Mouse (Mus musculus) limb, embryonic 15.5 days (tissue): ENCODE data around the gene Agk. TPM values are rescaled to one million over a fixed set of nuclear protein-coding genes. Genes with fewer than 3 reads are reported as not detected.

Experiments used
- ATAC-seq: fragments of 200-750 bp; cut with Nextera tagmentation; 2 replicates; pipeline ENCODE4 v1.8.0; 2017; ENCODE audit warnings: low read depth, moderate TSS enrichment; ENCODE audit not compliant: insufficient number of reproducible peaks, low FRiP score, low TSS enrichment
- H3K27ac ChIP-seq: fragments of 300-500 bp; sonication (generic); 2 replicates; pipeline ENCODE4 v1.5.1; 2015; ENCODE audit warnings: moderate library complexity, mild to moderate bottlenecking, inconsistent platforms
- H3K27me3 ChIP-seq: fragments of 300-500 bp; sonication (generic); 2 replicates; pipeline ENCODE4 v1.6.1; 2015; ENCODE audit warnings: inconsistent platforms
- H3K36me3 ChIP-seq: fragments of 300-500 bp; sonication (generic); 2 replicates; pipeline ENCODE4 v1.6.1; 2015; ENCODE audit warnings: inconsistent platforms
- H3K4me1 ChIP-seq: fragments of 300-500 bp; sonication (generic); 2 replicates; pipeline ENCODE4 v1.6.1; 2015; ENCODE audit warnings: inconsistent platforms
- H3K4me2 ChIP-seq: fragments of 300-500 bp; sonication (generic); 2 replicates; pipeline ENCODE4 v1.6.1; 2015; ENCODE audit warnings: mild to moderate bottlenecking, inconsistent platforms
- H3K4me3 ChIP-seq: fragments of 300-500 bp; sonication (generic); 2 replicates; pipeline ENCODE4 v1.5.1; 2015; ENCODE audit warnings: mild to moderate bottlenecking, inconsistent platforms
- H3K9ac ChIP-seq: fragments of 300-500 bp; sonication (generic); 2 replicates; pipeline ENCODE4 v1.6.1; 2015; ENCODE audit warnings: inconsistent platforms
- H3K9me3 ChIP-seq: fragments of 300-500 bp; sonication (generic); 2 replicates; pipeline ENCODE4 v1.6.1; 2016; ENCODE audit warnings: inconsistent platforms
- WGBS: fragments of 180-500 bp; shearing (Covaris S2); methylation state at CpG from one replicate; pipeline ENCODE4 v1.1.7; 2015; 5-methylcytosine and 5-hydroxymethylcytosine counted together
- polyA plus RNA-seq: library from polyadenylated mRNA; unstranded; fragments of >200 nt; fragmentation: Nextera tagmentation; extraction: Ambion mirVana; gene quantifications from 2 replicates; pipeline ENCODE4 v1.2.1, GENCODE M21; 2015

Agk gene
- polyA plus RNA-seq, 1 experiment from 2014 or later: 42.4 TPM

DNA sequence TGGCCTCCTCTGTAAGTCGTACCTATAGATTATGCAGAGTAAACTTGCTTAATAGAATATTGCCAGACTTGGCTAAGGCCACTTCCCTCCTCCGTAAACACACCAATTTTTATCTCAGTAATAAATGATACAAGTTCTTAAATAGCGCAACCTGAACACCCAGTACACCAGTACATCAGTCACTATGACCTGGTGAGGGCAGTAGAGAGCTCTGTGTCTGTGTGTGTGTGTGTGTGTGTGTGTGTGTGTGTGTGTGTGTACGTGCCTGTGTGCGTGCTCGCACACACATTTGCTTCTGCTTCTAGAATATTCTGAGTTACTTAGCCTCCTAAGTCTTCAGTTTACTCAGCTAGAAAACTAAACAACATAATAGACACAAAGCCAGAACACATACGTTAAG, 28.4 kb downstream of the Agk start:
- Histone ChIP-seq H3K9ac (no peak overlapping the region), H3K27ac (no peak overlapping the region), H3K4me1 (no peaks in the 10 kb centered on the region), H3K36me3 (peaks cover 24% of the 10 kb centered on the region), H3K27me3 (no peaks in the 10 kb centered on the region), H3K4me2 (no peak overlapping the region), H3K9me3 (no peaks in the 10 kb centered on the region), H3K4me3 (no peak overlapping the region)
- ATAC-seq: no peak
- WGBS: 89% methylated on average over 7 of the region's 7 CpGs

GRCm38 (mm10) chr6:40371031-40371430, 46.1 kb downstream of the Agk start:
- Histone ChIP-seq H3K27ac (no peak overlapping the region), H3K4me2 (no peak overlapping the region), H3K9me3 (no peaks in the 10 kb centered on the region), H3K9ac (no peak overlapping the region), H3K4me3 (no peak overlapping the region), H3K36me3 (peaks cover 17% of the 10 kb centered on the region; the same call in 1 of the 2 replicates), H3K27me3 (no peaks in the 10 kb centered on the region), H3K4me1 (no peaks in the 10 kb centered on the region)
- ATAC-seq: no peak
- WGBS: 94% methylated on average over 6 of the region's 6 CpGs

DNA sequence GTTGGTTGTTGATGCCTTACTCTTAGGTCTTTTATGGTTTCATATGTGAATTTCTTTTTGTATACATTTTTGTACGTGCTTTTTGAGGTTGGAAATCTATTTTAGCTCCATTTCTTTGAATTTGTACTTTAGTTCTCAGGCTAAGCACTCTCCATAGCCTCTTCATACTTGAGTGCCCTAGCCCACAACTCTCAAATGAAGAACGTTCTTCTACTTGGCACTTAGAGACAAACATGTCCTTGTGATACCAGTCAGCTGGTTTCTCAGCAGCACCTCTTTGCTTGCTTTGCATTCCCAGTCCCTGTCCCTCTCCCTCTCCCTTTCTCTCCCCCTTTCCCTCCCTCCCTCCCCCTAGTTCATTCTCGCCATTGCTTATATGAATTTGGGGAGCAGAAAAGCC, 55.2 kb downstream of the Agk start:
- Histone ChIP-seq H3K27me3 (no peaks in the 10 kb centered on the region), H3K4me2 (no peak overlapping the region), H3K9me3 (no peaks in the 10 kb centered on the region), H3K4me1 (no peaks in the 10 kb centered on the region), H3K27ac (no peak overlapping the region), H3K4me3 (no peak overlapping the region), H3K36me3 (peaks cover 14% of the 10 kb centered on the region; the same call in 1 of the 2 replicates), H3K9ac (no peak overlapping the region)
- ATAC-seq: no peak
- WGBS: 84% methylated on average over 3 of the region's 3 CpGs

DNA sequence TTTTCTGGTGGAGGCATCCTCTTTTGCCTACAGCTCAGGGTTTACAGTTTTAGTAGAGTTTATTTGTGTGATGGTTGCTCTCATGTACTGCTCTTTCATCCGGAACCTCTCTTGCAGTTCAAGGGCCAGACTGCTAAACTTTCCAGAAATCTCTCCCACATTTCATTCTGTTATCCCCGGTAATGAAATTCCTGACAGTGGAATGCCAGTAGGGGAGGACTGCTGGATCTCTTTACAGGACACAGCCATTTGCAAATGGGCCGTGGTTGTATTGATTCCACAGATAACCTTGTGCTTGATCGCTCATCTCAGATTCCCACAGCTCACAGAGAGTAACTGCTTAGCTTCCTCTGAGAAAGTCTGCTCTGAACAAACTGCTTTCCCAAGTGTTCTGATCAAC, 56.9 kb downstream of the Agk start:
- ATAC-seq: no peak
- H3K9me3 ChIP-seq: no peaks in the 10 kb centered on the region
- H3K4me2 ChIP-seq: no peak overlapping the region
- no peaks in the 10 kb centered on the region for H3K4me1 ChIP-seq
- WGBS: 66% methylated on average over 4 of the region's 4 CpGs
- no peak overlapping the region for H3K4me3 ChIP-seq
- peaks cover 16% of the 10 kb centered on the region; the same call in 1 of the 2 replicates for H3K36me3 ChIP-seq
- H3K27ac ChIP-seq: no peak overlapping the region
- no peaks in the 10 kb centered on the region for H3K27me3 ChIP-seq
- H3K9ac ChIP-seq: no peak overlapping the region

DNA sequence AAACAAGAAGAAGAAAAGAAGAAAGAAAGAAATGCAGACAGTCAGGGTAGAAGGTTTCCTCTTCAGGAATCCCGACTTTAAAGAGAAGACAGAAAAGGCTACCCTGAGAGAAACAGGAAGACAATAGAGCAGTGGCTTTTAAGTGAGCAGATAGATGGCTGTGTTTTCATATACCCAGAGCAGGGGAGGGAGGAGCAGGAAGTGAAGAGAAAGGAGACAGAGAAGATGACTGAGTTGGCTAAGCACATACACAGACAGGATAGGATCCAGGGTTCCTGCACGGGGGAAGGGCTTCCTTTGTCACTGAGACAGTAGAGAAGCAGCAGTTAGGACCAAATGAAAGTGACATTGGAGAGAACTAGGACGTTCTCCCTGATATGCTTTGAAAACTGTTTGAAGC, 60.7 kb downstream of the Agk start:
- H3K9me3 ChIP-seq: no peaks in the 10 kb centered on the region
- H3K4me3 ChIP-seq: no peak overlapping the region
- WGBS: 74% methylated on average over 3 of the region's 3 CpGs
- no peak overlapping the region for H3K27ac ChIP-seq
- H3K27me3 ChIP-seq: no peaks in the 10 kb centered on the region
- H3K36me3 ChIP-seq: peaks cover 23% of the 10 kb centered on the region; the same call in 1 of the 2 replicates
- no peak overlapping the region for H3K4me2 ChIP-seq
- H3K4me1 ChIP-seq: no peaks in the 10 kb centered on the region
- H3K9ac ChIP-seq: no peak overlapping the region
- no peak for ATAC-seq

DNA sequence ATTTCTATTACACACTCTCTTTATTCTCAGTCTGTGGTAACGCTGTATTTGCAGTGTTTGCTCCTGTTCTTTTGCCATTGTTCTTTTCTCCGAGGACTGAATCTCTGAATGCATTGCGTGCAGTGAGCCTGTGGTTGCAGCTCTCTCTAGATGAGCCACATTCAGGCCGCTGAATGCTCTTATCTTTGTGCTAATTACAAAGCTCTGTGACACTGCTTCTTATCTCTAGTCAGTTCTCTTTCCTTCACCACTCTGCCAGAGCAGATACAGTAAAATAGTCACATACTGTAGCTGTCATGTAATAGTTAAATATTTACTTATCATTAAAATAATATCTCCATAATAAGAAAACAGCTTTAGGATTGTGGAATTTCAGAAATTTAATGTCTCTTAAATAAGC, 63.7 kb downstream of the Agk start:
- Histone ChIP-seq H3K4me2 (no peak overlapping the region), H3K9me3 (no peaks in the 10 kb centered on the region), H3K27me3 (no peaks in the 10 kb centered on the region), H3K9ac (no peak overlapping the region), H3K36me3 (peaks cover 32% of the 10 kb centered on the region), H3K27ac (no peak overlapping the region), H3K4me3 (no peak overlapping the region), H3K4me1 (no peaks in the 10 kb centered on the region)
- no peak for ATAC-seq
- WGBS: 87% methylated on average over 4 of the region's 4 CpGs

DNA sequence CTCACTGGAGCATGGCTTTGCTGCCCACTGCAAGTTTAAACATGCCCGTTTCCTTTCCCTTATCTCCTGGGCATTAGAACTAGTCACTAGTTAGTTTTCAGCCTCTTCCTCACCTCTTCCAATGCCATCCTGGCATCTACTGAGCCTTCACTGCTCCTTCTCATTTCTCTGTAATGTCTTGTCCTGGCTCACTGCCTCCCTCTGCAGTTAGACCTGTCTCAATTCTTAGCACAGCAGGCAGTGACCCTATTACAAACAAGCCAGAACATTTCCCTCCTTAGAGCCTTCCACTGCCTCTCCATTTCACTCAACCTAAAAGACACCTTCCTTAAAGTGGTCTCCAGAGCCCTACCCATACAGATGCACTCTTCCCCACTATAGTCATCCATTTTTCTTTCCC, 66.0 kb downstream of the Agk start:
- ATAC-seq: no peak
- no peak overlapping the region for H3K4me2 ChIP-seq
- WGBS: 72% methylated on average over 1 of the region's 1 CpGs
- peaks cover 32% of the 10 kb centered on the region for H3K36me3 ChIP-seq
- H3K4me1 ChIP-seq: no peaks in the 10 kb centered on the region
- no peak overlapping the region for H3K9ac ChIP-seq
- no peaks in the 10 kb centered on the region for H3K9me3 ChIP-seq
- H3K27me3 ChIP-seq: no peaks in the 10 kb centered on the region
- H3K27ac ChIP-seq: no peak overlapping the region
- no peak overlapping the region for H3K4me3 ChIP-seq

- no peak overlapping the region for H3K4me3 ChIP-seq
- no peaks in the 10 kb centered on the region for H3K9me3 ChIP-seq
- no peak overlapping the region for H3K27ac ChIP-seq
- ATAC-seq: peak; percentile 71; the same call in 1 of the 2 replicates
- no peak overlapping the region for H3K4me2 ChIP-seq
- H3K36me3 ChIP-seq: peaks cover 36% of the 10 kb centered on the region
- no peaks in the 10 kb centered on the region for H3K27me3 ChIP-seq
- no peak overlapping the region for H3K9ac ChIP-seq
- no peaks in the 10 kb centered on the region for H3K4me1 ChIP-seq
- WGBS: 42% methylated on average over 3 of the region's 3 CpGs
Measured at GRCm38 (mm10) chr6:40393213-40393612, 68.2 kb downstream of the Agk start.

- Histone ChIP-seq H3K36me3 (peaks cover 71% of the 10 kb centered on the region), H3K27me3 (no peaks in the 10 kb centered on the region), H3K27ac (no peak overlapping the region), H3K4me3 (no peak overlapping the region), H3K9ac (no peak overlapping the region), H3K4me2 (no peak overlapping the region), H3K4me1 (no peaks in the 10 kb centered on the region), H3K9me3 (no peaks in the 10 kb centered on the region; the same call in 1 of the 2 replicates)
- no peak for ATAC-seq
- WGBS: 88% methylated on average over 2 of the region's 2 CpGs
Measured at GRCm38 (mm10) chr6:40402031-40402430, 77.1 kb downstream of the Agk start.

GRCm38 (mm10) chr6:40403640-40404285, 78.8 kb downstream of the Agk start:
- no peak overlapping the region for H3K9ac ChIP-seq
- no peak overlapping the region for H3K4me2 ChIP-seq
- peaks cover 69% of the 10 kb centered on the region for H3K36me3 ChIP-seq
- H3K27me3 ChIP-seq: no peaks in the 10 kb centered on the region
- no peak overlapping the region for H3K27ac ChIP-seq
- ATAC-seq: no peak
- 87% methylated on average over 4 of the region's 4 CpGs for WGBS
- H3K9me3 ChIP-seq: no peaks in the 10 kb centered on the region; the same call in 1 of the 2 replicates
- H3K4me1 ChIP-seq: no peaks in the 10 kb centered on the region
- no peak overlapping the region for H3K4me3 ChIP-seq

DNA sequence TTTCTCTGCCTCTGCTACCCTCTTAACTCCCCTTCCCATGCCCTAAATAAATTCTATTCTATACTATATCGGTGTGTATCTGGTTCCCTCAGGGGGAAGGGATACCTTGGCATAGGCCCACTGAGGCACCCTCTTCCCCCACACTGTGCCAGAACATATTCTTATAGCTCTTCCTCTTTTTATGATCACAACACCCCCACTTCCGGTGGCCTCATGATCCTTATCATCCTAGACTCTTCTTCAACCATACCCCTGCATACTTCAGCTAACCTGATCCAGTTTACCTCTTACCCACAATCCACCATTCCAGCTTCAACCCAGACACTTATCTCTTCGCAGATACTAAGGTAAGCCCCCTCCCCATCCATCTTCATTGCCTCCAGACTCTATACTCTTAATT, 86.1 kb downstream of the Agk start:
- H3K4me2 ChIP-seq: no peak overlapping the region
- 86% methylated on average over 3 of the region's 3 CpGs for WGBS
- ATAC-seq: no peak

GRCm38 (mm10) chr6:40413046-40413445, 88.1 kb downstream of the Agk start:
- no peak overlapping the region for H3K4me2 ChIP-seq
- H3K27me3 ChIP-seq: no peaks in the 10 kb centered on the region
- WGBS: 83% methylated on average over 5 of the region's 5 CpGs
- H3K4me1 ChIP-seq: no peaks in the 10 kb centered on the region
- H3K9ac ChIP-seq: no peak overlapping the region
- no peaks in the 10 kb centered on the region for H3K9me3 ChIP-seq
- peaks cover 10% of the 10 kb centered on the region for H3K36me3 ChIP-seq
- no peak overlapping the region for H3K27ac ChIP-seq
- ATAC-seq: no peak
- H3K4me3 ChIP-seq: no peak overlapping the region

More for the DNA sequence above, 86.1 kb downstream of the Agk start:
- H3K27me3 ChIP-seq: no peaks in the 10 kb centered on the region
- peaks cover 29% of the 10 kb centered on the region for H3K36me3 ChIP-seq
- H3K9ac ChIP-seq: no peak overlapping the region
- H3K4me1 ChIP-seq: no peaks in the 10 kb centered on the region
- H3K4me3 ChIP-seq: no peak overlapping the region
- H3K27ac ChIP-seq: no peak overlapping the region
- H3K9me3 ChIP-seq: no peaks in the 10 kb centered on the region

GRCm38 (mm10) chr6:40413565-40413964, 88.6 kb downstream of the Agk start:
- Histone ChIP-seq H3K27ac (no peak overlapping the region), H3K27me3 (no peaks in the 10 kb centered on the region), H3K4me3 (no peak overlapping the region), H3K9ac (no peak overlapping the region), H3K4me1 (no peaks in the 10 kb centered on the region), H3K9me3 (no peaks in the 10 kb centered on the region), H3K36me3 (peaks cover 10% of the 10 kb centered on the region), H3K4me2 (no peak overlapping the region)
- 93% methylated on average over 3 of the region's 3 CpGs for WGBS
- no peak for ATAC-seq
